Comparison of ENCODE assay signal across 8 mouse cellular contexts in genomic region chr9:53340328-53340916, GRCm38 (mm10). TPM values are rescaled to one million over a fixed set of nuclear protein-coding genes. Genes with fewer than 3 reads are reported as not detected.
DNase-seq lines count a peak whose midpoint lies in the region; ATAC-seq lines count a peak whose summit lies in the region.

No protein-coding gene starts in this region.

- peaks cover 9% of the 10 kb centered on the region; the same call in 1 of the 2 replicates for H3K4me1 ChIP-seq in hindbrain, embryonic 14.5 days (replicated peaks; ENCODE audit: control insufficient read depth, insufficient read depth, low read length)
- H3K4me1 ChIP-seq in lung, embryonic 16.5 days (replicated peaks; ENCODE audit: control insufficient read depth, insufficient read depth, low read length): no peaks in the 10 kb centered on the region; the same call in 1 of the 2 replicates

- H3K9ac ChIP-seq in hindbrain, embryonic 14.5 days: no peak overlapping the region
- peak overlapping the region; percentile 79 for H3K9ac ChIP-seq in lung, embryonic 16.5 days (ENCODE audit: low read length)

- no peaks in the 10 kb centered on the region for H3K9me3 ChIP-seq in hindbrain, embryonic 14.5 days (ENCODE audit: control insufficient read depth, low read length)
- H3K9me3 ChIP-seq in lung, embryonic 16.5 days (ENCODE audit: control insufficient read depth, low read length): no peaks in the 10 kb centered on the region

- peak overlapping the region; percentile 76 for H3K4me2 ChIP-seq in hindbrain, embryonic 14.5 days (replicated peaks)
- peak overlapping the region; percentile 77 for H3K4me2 ChIP-seq in lung, embryonic 16.5 days (ENCODE audit: low read depth, low read length)

- no peak for ATAC-seq in hindbrain, embryonic 14.5 days (ENCODE audit: low FRiP score)
- peak; percentile 65; the same call in 1 of the 2 replicates for ATAC-seq in lung, embryonic 16.5 days (ENCODE audit: low read depth)
- ATAC-seq in activated CD4-positive, CD25-positive, alpha-beta regulatory T cell, adult 4 months: no peak

- WGBS in hindbrain, embryonic 14.5 days: 60% methylated on average over 17 of the region's 17 CpGs
- 22% methylated on average over 17 of the region's 17 CpGs for WGBS in lung, embryonic 16.5 days

- peak; percentile 48 to 52 for DNase-seq in cerebellum, postnatal 25 days
- DNase-seq in cerebellum, adult 8-10 months: no peak
- peak; percentile 25 for DNase-seq in ZHBTc4 (ENCODE audit: low read depth, low spot score)
- no peak for DNase-seq in hindbrain, embryonic 14.5 days (ENCODE audit: low spot score)
- no peak for DNase-seq in adrenal gland, postnatal 25 days
- no peak for DNase-seq in urinary bladder, postnatal 25 days (ENCODE audit: low spot score)

- H3K36me3 ChIP-seq in hindbrain, embryonic 14.5 days (replicated peaks; ENCODE audit: control insufficient read depth, insufficient read depth): no peaks in the 10 kb centered on the region
- H3K36me3 ChIP-seq in lung, embryonic 16.5 days (ENCODE audit: control insufficient read depth, insufficient read depth, low read length): no peaks in the 10 kb centered on the region

- H3K4me3 ChIP-seq in hindbrain, embryonic 14.5 days (replicated peaks; ENCODE audit: low read length): peak overlapping the region; percentile 39
- peak overlapping the region; percentile 67 for H3K4me3 ChIP-seq in lung, embryonic 16.5 days (ENCODE audit: low read length)

- no peaks in the 10 kb centered on the region for H3K27me3 ChIP-seq in hindbrain, embryonic 14.5 days (ENCODE audit: control insufficient read depth, insufficient read depth, low read length)
- H3K27me3 ChIP-seq in lung, embryonic 16.5 days (ENCODE audit: control insufficient read depth, insufficient read depth, low read depth, low read length): peaks cover 3% of the 10 kb centered on the region; the same call in 1 of the 2 replicates

- no peak overlapping the region for H3K27ac ChIP-seq in hindbrain, embryonic 14.5 days
- H3K27ac ChIP-seq in lung, embryonic 16.5 days (ENCODE audit: low read length): peak overlapping the region; percentile 95

RNA-seq across cellular contexts. Expression of gene Exph5, which starts 39.0 kb away (rescaled TPM):
- polyA plus RNA-seq in hindbrain, embryonic 14.5 days (2014; fragmentation: Nextera tagmentation; extraction: Ambion mirVana): 0.35 and 0.53 TPM in 2 replicates
- 6.9 and 7.3 TPM in 2 replicates for polyA plus RNA-seq in lung, embryonic 16.5 days (2015; fragmentation: Nextera tagmentation; extraction: Ambion mirVana)
- 0.09 and 0.14 TPM in 2 replicates for total RNA-seq in adrenal gland, postnatal 25 days (2021)
- under 1 TPM; 0.17 to 0.37 TPM for polyA plus RNA-seq in activated CD4-positive, CD25-positive, alpha-beta regulatory T cell, adult 4 months (2017; shearing (Covaris generic))

RNA-seq across cellular contexts. Expression of gene Kdelc2, which starts 43.4 kb away (rescaled TPM):
- polyA plus RNA-seq in hindbrain, embryonic 14.5 days (2014; fragmentation: Nextera tagmentation; extraction: Ambion mirVana): 6.6 and 7.7 TPM in 2 replicates
- polyA plus RNA-seq in lung, embryonic 16.5 days (2015; fragmentation: Nextera tagmentation; extraction: Ambion mirVana): 51.6 and 53.7 TPM in 2 replicates
- total RNA-seq in adrenal gland, postnatal 25 days (2021): 11.8 and 13.3 TPM in 2 replicates
- polyA plus RNA-seq in activated CD4-positive, CD25-positive, alpha-beta regulatory T cell, adult 4 months (2017; shearing (Covaris generic)): 1 to 10 TPM; 1.3 to 1.7 TPM

Comparison
In these comparisons a context has a peak if more than half of its experiments do, and no peak if none do; other contexts are left out.
1. DNase-seq: peak in cerebellum, postnatal 25 days (2 of 2) and ZHBTc4 (single experiment); none in cerebellum, adult 8-10 months (single experiment), hindbrain, embryonic 14.5 days (single experiment), adrenal gland, postnatal 25 days (single experiment) and urinary bladder, postnatal 25 days (single experiment).